Mouse (Mus musculus): ENCODE measurements around the gene Capn8. TPM values are rescaled to one million over a fixed set of nuclear protein-coding genes. Genes with fewer than 3 reads are reported as not detected.
A peak's percentile ranks its signal among the peaks of the same experiment; 100 is the strongest.

Capn8 gene
- polyA plus RNA-seq, 1 experiment from 2014 or later = 0.29 TPM

GRCm38 (mm10) chr1:182670563-182671342 lies 105.9 kb downstream of the Capn8 start:
- 21% methylated on average over 11 of the region's 11 CpGs for WGBS
- ATAC-seq (ENCODE audit: low read depth) = no peak
- no peaks in the 10 kb centered on the region for H3K27me3 ChIP-seq
- peak overlapping the region; percentile 52 for H3K27ac ChIP-seq (replicated peaks)
- no peak overlapping the region for H3K4me3 ChIP-seq
- H3K4me2 ChIP-seq = no peak overlapping the region
- no peaks in the 10 kb centered on the region for H3K9me3 ChIP-seq
- no peaks in the 10 kb centered on the region for H3K36me3 ChIP-seq
- no peak overlapping the region for H3K9ac ChIP-seq
- H3K4me1 ChIP-seq (replicated peaks) = peaks cover 43% of the 10 kb centered on the region

DNA sequence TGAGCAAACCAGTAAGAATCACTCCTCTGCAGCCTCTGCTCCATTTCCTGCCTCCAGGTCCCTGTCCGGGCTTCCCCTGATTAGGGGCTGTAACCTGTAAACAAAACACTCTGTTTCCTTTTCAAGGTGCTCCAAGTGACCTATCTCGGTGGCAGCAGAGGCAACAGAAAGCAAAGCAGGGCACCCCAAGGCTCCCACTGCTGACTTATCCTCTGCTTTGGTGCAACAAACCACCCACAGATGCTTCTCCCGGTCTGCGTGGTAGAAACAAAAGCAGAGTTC lies 106.5 kb downstream of the Capn8 start:
- WGBS = 28% methylated on average over 4 of the region's 4 CpGs
- H3K36me3 ChIP-seq = no peaks in the 10 kb centered on the region
- peak overlapping the region; percentile 52 for H3K27ac ChIP-seq (replicated peaks)
- H3K4me2 ChIP-seq = no peak overlapping the region
- H3K9ac ChIP-seq = no peak overlapping the region
- H3K4me1 ChIP-seq (replicated peaks) = peaks cover 38% of the 10 kb centered on the region
- H3K4me3 ChIP-seq = no peak overlapping the region
- H3K27me3 ChIP-seq = no peaks in the 10 kb centered on the region
- no peaks in the 10 kb centered on the region for H3K9me3 ChIP-seq
- no peak for ATAC-seq (ENCODE audit: low read depth)

GRCm38 (mm10) chr1:182675346-182675745 lies 110.5 kb downstream of the Capn8 start:
- Histone ChIP-seq H3K4me2 (no peak overlapping the region), H3K4me1 (replicated peaks) (peaks cover 12% of the 10 kb centered on the region), H3K9ac (no peak overlapping the region), H3K9me3 (no peaks in the 10 kb centered on the region), H3K36me3 (no peaks in the 10 kb centered on the region), H3K27ac (replicated peaks) (no peak overlapping the region), H3K4me3 (no peak overlapping the region), H3K27me3 (no peaks in the 10 kb centered on the region)
- no peak for ATAC-seq (ENCODE audit: low read depth)
- 71% methylated on average over 8 of the region's 8 CpGs for WGBS

GRCm38 (mm10) chr1:182678151-182678550 lies 113.3 kb downstream of the Capn8 start:
- Histone ChIP-seq H3K4me3 (no peak overlapping the region), H3K9ac (no peak overlapping the region), H3K36me3 (no peaks in the 10 kb centered on the region), H3K4me1 (replicated peaks) (peaks cover 9% of the 10 kb centered on the region), H3K27ac (replicated peaks) (no peak overlapping the region), H3K27me3 (no peaks in the 10 kb centered on the region), H3K9me3 (no peaks in the 10 kb centered on the region), H3K4me2 (no peak overlapping the region)
- 95% methylated on average over 17 of the region's 17 CpGs for WGBS
- ATAC-seq (ENCODE audit: low read depth) = no peak

DNA sequence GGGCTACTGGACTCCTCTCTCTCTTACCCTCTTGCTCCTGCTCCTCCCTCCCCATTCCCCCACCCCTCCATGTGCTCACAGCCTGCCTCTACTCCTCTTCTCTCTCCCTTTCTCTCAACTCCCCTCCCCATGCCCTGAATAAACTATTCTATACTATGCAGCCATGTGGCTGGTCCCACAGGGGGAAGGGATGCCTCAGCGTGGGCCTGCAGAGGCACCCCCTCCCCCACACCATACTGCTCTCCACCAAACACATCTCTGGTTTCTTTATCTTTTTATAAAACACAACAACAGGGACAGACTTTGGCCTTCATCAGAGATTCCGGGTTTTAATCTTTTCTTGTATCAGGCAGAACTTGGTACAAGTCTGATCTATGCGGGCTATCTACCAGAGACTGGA lies 114.4 kb downstream of the Capn8 start:
- Histone ChIP-seq H3K27ac (replicated peaks) (no peak overlapping the region), H3K9ac (no peak overlapping the region), H3K36me3 (no peaks in the 10 kb centered on the region), H3K4me2 (no peak overlapping the region), H3K27me3 (no peaks in the 10 kb centered on the region; the same call in 1 of the 2 replicates), H3K4me1 (replicated peaks) (peaks cover 10% of the 10 kb centered on the region), H3K4me3 (no peak overlapping the region), H3K9me3 (no peaks in the 10 kb centered on the region)
- WGBS = 65% methylated on average over 3 of the region's 3 CpGs
- no peak for ATAC-seq (ENCODE audit: low read depth)

DNA sequence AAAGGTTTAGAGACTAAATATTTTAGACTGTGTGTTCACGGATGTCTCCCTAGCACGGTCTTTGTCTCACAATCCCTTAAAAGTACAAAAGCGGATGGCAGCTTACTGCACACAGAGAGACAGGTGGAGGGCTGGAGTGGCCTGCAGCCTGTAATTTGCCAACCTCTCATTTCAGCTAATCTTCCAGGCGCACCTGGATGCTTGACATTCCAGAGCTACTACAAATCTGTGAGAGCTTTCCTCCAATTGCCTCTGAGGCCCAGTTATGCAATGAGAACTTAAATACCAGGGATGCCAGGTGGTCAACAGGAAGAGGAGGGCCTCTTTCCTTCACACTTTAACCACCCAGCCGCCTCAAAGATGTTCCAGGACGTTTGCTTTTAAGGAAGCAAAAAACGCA lies 114.8 kb downstream of the Capn8 start:
- H3K4me2 ChIP-seq = no peak overlapping the region
- H3K4me3 ChIP-seq = no peak overlapping the region
- H3K9ac ChIP-seq = no peak overlapping the region
- no peaks in the 10 kb centered on the region for H3K9me3 ChIP-seq
- ATAC-seq (ENCODE audit: low read depth) = no peak
- H3K4me1 ChIP-seq (replicated peaks) = peaks cover 10% of the 10 kb centered on the region
- H3K36me3 ChIP-seq = no peaks in the 10 kb centered on the region
- 79% methylated on average over 7 of the region's 7 CpGs for WGBS
- no peak overlapping the region for H3K27ac ChIP-seq (replicated peaks)
- H3K27me3 ChIP-seq = no peaks in the 10 kb centered on the region; the same call in 1 of the 2 replicates

Other genes with a start within 250 kb of the Capn8 start
- 27.2 and 28.1 TPM in 2 replicates for gene Fbxo28, start 223.4 kb upstream of the Capn8 start, polyA plus RNA-seq (2015; fragmentation: Nextera tagmentation; extraction: Ambion mirVana)
- gene Trp53bp2, start 155.8 kb upstream of the Capn8 start, polyA plus RNA-seq (2015; fragmentation: Nextera tagmentation; extraction: Ambion mirVana) = 21.1 and 24.9 TPM in 2 replicates
- gene Capn2, start 47.4 kb upstream of the Capn8 start, polyA plus RNA-seq (2015; fragmentation: Nextera tagmentation; extraction: Ambion mirVana) = 95.5 and 99.2 TPM in 2 replicates
- not detected in 2 replicates for gene Ccdc185, start 184.2 kb downstream of the Capn8 start, polyA plus RNA-seq (2015; fragmentation: Nextera tagmentation; extraction: Ambion mirVana)
- gene Susd4, start 198.9 kb downstream of the Capn8 start, polyA plus RNA-seq (2015; fragmentation: Nextera tagmentation; extraction: Ambion mirVana) = 72.3 and 73.9 TPM in 2 replicates

Measured in neural tube, embryonic 13.5 days (tissue).